Mouse (Mus musculus): ENCODE data around the gene Tle2. TPM values are rescaled to one million over a fixed set of nuclear protein-coding genes. Genes with fewer than 3 reads are reported as not detected.
A peak's percentile ranks its signal among the peaks of the same experiment; 100 is the strongest.

Tle2 gene
- total RNA-seq (2012; rRNA removed) = 0.19 and 0.75 TPM in 2 replicates
- polyA plus RNA-seq (2012; ENCODE audit: insufficient read depth in 1 of 2, insufficient read length in 2 of 2, low read depth in 1 of 2, low replicate concordance in 2 of 2, missing spikeins in 1 of 2) = 1 to 10 TPM in 1 of 2 experiments, not detected in 1; 2.4 TPM

- TF ChIP-seq KAT2A (conservative IDR thresholded peaks at IDR 0.05; ENCODE audit: low read depth, low read length) = no peak
- TF ChIP-seq JUND (IDR thresholded peaks at IDR 0.05; ENCODE audit: low read depth, low read length) = no peak
- Histone ChIP-seq H3K4me1 (ENCODE audit: control insufficient read depth in 1 of 2, insufficient read depth in 2 of 2, low read length in 2 of 2) (peaks cover 3 to 27% of the 10 kb centered on the region in 2 experiments; a peak in 3 of 4 replicates), H3K79me2 (ENCODE audit: control insufficient read depth, insufficient read depth, low read length, poor library complexity) (no peaks in the 10 kb centered on the region; the same call in 1 of the 2 replicates), H3K27me3 (ENCODE audit: control insufficient read depth in 1 of 2, insufficient read depth in 2 of 2, low read length in 2 of 2) (no peaks in the 10 kb centered on the region), H3K36me3 (ENCODE audit: control insufficient read depth in 1 of 2, insufficient read depth in 2 of 2, low read length in 2 of 2) (peaks cover 0 to 12% of the 10 kb centered on the region in 2 experiments; a peak in 2 of 4 replicates), H3K4me3 (ENCODE audit: control insufficient read depth in 1 of 2, insufficient read depth in 1 of 2, low read depth in 2 of 2, low read length in 2 of 2) (peak within 1 kb of the TSS; percentile 44 to 45), H3K9ac (ENCODE audit: control insufficient read depth, low read depth, low read length, poor library complexity, severe bottlenecking) (peak within 1 kb of the TSS; percentile 35; the same call in 1 of the 2 replicates), H3K9me3 (replicated peaks; ENCODE audit: insufficient read depth, low read length) (no peaks in the 10 kb centered on the region), H3K27ac (ENCODE audit: control insufficient read depth, low read depth, low read length) (no peak within 1 kb of the TSS)
- DNase-seq (ENCODE audit: low read depth, low spot score) = no peak
These were observed at the start of gene Tle2 for GRCm38 (mm10) chr10:81574081-81575056. TSS of gene Tle2 (plus strand) at chr10:81574561.

GRCm38 (mm10) chr10:81525017-81525694, 49.2 kb upstream of the Tle2 start:
- peak; percentile 86 for DNase-seq (ENCODE audit: low read depth, low spot score)
- Histone ChIP-seq H3K9ac (ENCODE audit: control insufficient read depth, low read depth, low read length, poor library complexity, severe bottlenecking) (peak overlapping the region; percentile 89), H3K79me2 (ENCODE audit: control insufficient read depth, insufficient read depth, low read length, poor library complexity) (peaks cover 11% of the 10 kb centered on the region), H3K9me3 (replicated peaks; ENCODE audit: insufficient read depth, low read length) (no peaks in the 10 kb centered on the region), H3K27me3 (ENCODE audit: control insufficient read depth in 1 of 2, insufficient read depth in 2 of 2, low read length in 2 of 2) (no peaks in the 10 kb centered on the region), H3K4me3 (ENCODE audit: control insufficient read depth in 1 of 2, insufficient read depth in 1 of 2, low read depth in 2 of 2, low read length in 2 of 2) (peak overlapping the region; percentile 80 to 87), H3K4me1 (ENCODE audit: control insufficient read depth in 1 of 2, insufficient read depth in 2 of 2, low read length in 2 of 2) (peaks cover 0 to 18% of the 10 kb centered on the region in 2 experiments; a peak in 3 of 4 replicates), H3K27ac (ENCODE audit: control insufficient read depth, low read depth, low read length) (peak overlapping the region; percentile 96), H3K36me3 (ENCODE audit: control insufficient read depth in 1 of 2, insufficient read depth in 2 of 2, low read length in 2 of 2) (peaks cover 0 to 6% of the 10 kb centered on the region in 2 experiments; a peak in 2 of 4 replicates)
- TF ChIP-seq RCOR1 (IDR thresholded peaks at IDR 0.05; ENCODE audit: low read depth, low read length) (peak; percentile 12; the same call in 1 of the 2 replicates), MYC (IDR thresholded peaks at IDR 0.05; ENCODE audit: low read depth, low read length) (no peak; the same call in 1 of the 2 replicates), ZMIZ1 (IDR thresholded peaks at IDR 0.05; ENCODE audit: low read depth, low read length) (peak; percentile 70), ELF1 (IDR thresholded peaks at IDR 0.05; ENCODE audit: low read depth, low read length) (peak; percentile 63), GATA1 (IDR thresholded peaks at IDR 0.05; ENCODE audit: low read depth, low read length) (peak; percentile 65; the same call in 1 of the 2 replicates), TBP (IDR thresholded peaks at IDR 0.05; ENCODE audit: low read depth, low read length) (peak; percentile 31; the same call in 1 of the 2 replicates), EP300 (IDR thresholded peaks at IDR 0.05; ENCODE audit: low read depth in 1 of 2, low read length in 2 of 2) (peak; percentile 53 to 81), POLR2AphosphoS2 (IDR thresholded peaks at IDR 0.05; ENCODE audit: low read length) (peak; percentile 88), JUND (IDR thresholded peaks at IDR 0.05; ENCODE audit: low read depth, low read length) (no peak), POLR2A (IDR thresholded peaks at IDR 0.05; ENCODE audit: control insufficient read depth in 1 of 2, insufficient read depth in 1 of 2, low read depth in 1 of 2, low read length in 2 of 2, poor library complexity in 1 of 2) (peak; percentile 75 to 81), TCF12 (IDR thresholded peaks at IDR 0.05; ENCODE audit: low read depth, low read length) (peak; percentile 69), MAX (IDR thresholded peaks at IDR 0.05; ENCODE audit: low read length) (peak; percentile 85), USF1 (IDR thresholded peaks at IDR 0.05; ENCODE audit: low read depth, low read length) (no peak), HCFC1 (IDR thresholded peaks at IDR 0.05; ENCODE audit: low read depth, low read length) (peak; percentile 53; the same call in 1 of the 2 replicates), NRF1 (IDR thresholded peaks at IDR 0.05; ENCODE audit: insufficient read depth, low read depth, low read length, poor library complexity, severe bottlenecking) (peak; percentile 45; the same call in 1 of the 2 replicates), ETS1 (IDR thresholded peaks at IDR 0.05; ENCODE audit: low read depth, low read length) (peak; percentile 75), MYB (IDR thresholded peaks at IDR 0.05; ENCODE audit: low read depth, low read length) (peak; percentile 72), USF2 (IDR thresholded peaks at IDR 0.05; ENCODE audit: borderline replicate concordance in 1 of 2, insufficient read depth in 1 of 2, low read depth in 1 of 2, low read length in 2 of 2) (no peak), ZC3H11A (IDR thresholded peaks at IDR 0.05; ENCODE audit: low read depth, low read length) (no peak), NELFE (IDR thresholded peaks at IDR 0.05; ENCODE audit: low read depth, low read length) (peak; percentile 74), MAZ (IDR thresholded peaks at IDR 0.05; ENCODE audit: low read depth, low read length) (peak; percentile 93), SIN3A (IDR thresholded peaks at IDR 0.05; ENCODE audit: low read length) (peak; percentile 46; the same call in 1 of the 2 replicates), MXI1 (IDR thresholded peaks at IDR 0.05; ENCODE audit: low read depth, low read length) (peak; percentile 90)

Data from MEL (cell line).